Mouse (Mus musculus): ENCODE results near the gene Lpcat1. TPM values are rescaled to one million over a fixed set of nuclear protein-coding genes. Genes with fewer than 3 reads are reported as not detected.

The Lpcat1 gene
- total and polyA plus RNA-seq, 2 experiments from 2014 or later: 86.2 to 225 TPM

DNA sequence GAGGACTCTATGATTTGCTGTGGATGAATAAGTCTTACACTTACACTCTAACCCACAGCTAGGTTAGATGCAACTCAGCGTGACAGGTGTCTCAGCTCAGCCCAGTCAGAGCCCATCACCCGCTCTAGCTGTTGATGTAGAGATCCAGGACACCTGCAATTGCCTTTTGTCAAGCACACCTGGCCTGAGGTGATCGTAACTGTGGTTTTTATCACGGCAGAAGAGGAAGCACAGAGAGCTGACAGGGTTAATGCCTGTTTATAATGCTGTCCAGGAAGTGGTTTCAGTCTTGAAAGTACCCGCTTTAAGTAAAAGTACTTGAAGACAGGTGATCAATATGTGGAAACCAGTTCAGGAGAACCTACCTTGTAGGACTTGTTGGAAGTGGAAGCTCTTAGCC lies 32.3 kb upstream of the Lpcat1 start:
- no peaks in the 10 kb centered on the region for H3K36me3 ChIP-seq (ENCODE audit: insufficient read depth, low read length)
- H3K4me2 ChIP-seq (ENCODE audit: low read depth, low read length, poor library complexity, severe bottlenecking): no peak overlapping the region
- H3K4me1 ChIP-seq (ENCODE audit: insufficient read depth, low read length): no peaks in the 10 kb centered on the region
- H3K27ac ChIP-seq (ENCODE audit: low read depth, low read length): no peak overlapping the region
- DNase-seq (ENCODE audit: low spot score): no peak
- 88% methylated on average over 5 of the region's 5 CpGs for WGBS
- no peaks in the 10 kb centered on the region for H3K27me3 ChIP-seq (ENCODE audit: insufficient read depth, low read length)
- H3K9ac ChIP-seq (replicated peaks; ENCODE audit: low read length, poor library complexity, severe bottlenecking): no peak overlapping the region
- no peak overlapping the region for H3K4me3 ChIP-seq (ENCODE audit: low read depth, low read length)
- no peak for ATAC-seq (ENCODE audit: low FRiP score)
- no peak for TF ChIP-seq CTCF (IDR thresholded peaks at IDR 0.05)
- no peaks in the 10 kb centered on the region for H3K9me3 ChIP-seq (ENCODE audit: low read length)

DNA sequence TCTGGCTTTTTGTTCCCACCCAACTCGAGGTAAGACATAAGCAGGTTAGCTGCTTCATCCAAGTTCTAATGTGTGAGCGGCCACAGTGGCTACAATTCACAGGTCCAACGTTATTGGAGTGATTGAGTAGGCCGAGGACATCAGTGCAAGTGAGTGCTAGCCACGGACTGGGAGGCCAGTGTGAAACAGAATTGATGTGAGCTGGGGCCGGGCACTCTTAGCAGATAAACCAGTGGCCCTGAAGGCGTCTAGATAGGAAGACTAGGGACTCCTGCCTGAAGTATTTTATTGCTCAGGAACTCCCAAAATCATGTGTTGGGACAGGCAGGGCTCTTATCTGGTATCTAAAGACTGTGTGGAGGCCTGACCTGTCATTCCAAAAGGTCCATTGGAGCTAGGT lies 31.3 kb upstream of the Lpcat1 start:
- Histone ChIP-seq H3K4me2 (ENCODE audit: low read depth, low read length, poor library complexity, severe bottlenecking) (no peak overlapping the region), H3K4me1 (ENCODE audit: insufficient read depth, low read length) (no peaks in the 10 kb centered on the region), H3K9ac (replicated peaks; ENCODE audit: low read length, poor library complexity, severe bottlenecking) (no peak overlapping the region), H3K36me3 (ENCODE audit: insufficient read depth, low read length) (no peaks in the 10 kb centered on the region), H3K27me3 (ENCODE audit: insufficient read depth, low read length) (no peaks in the 10 kb centered on the region), H3K27ac (ENCODE audit: low read depth, low read length) (no peak overlapping the region), H3K4me3 (ENCODE audit: low read depth, low read length) (no peak overlapping the region), H3K9me3 (ENCODE audit: low read length) (no peaks in the 10 kb centered on the region)
- no peak for TF ChIP-seq CTCF (IDR thresholded peaks at IDR 0.05)
- DNase-seq (ENCODE audit: low spot score): no peak
- 90% methylated on average over 7 of the region's 7 CpGs for WGBS
- ATAC-seq (ENCODE audit: low FRiP score): no peak

DNA sequence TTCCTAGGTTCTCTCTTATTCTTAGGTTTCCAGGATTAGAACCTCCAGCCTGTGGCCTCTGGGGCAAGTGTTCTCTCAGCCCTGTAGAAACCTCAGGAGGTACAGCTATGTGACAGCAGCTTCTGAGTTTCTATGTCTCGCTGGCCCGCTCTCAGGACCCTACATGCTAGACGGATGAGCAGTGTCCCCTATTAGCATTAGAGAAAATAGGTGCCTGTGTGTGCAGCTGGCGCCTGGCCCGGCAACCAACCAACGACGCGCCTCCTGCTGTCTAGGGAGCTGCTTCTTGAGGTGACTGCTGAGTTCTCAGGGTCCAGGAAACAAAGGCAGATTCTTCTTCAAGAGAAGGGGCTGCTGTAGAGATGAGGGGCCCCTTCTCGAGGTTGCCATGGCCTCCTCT lies 27.9 kb upstream of the Lpcat1 start:
- no peak overlapping the region for H3K27ac ChIP-seq (ENCODE audit: low read depth, low read length)
- H3K4me1 ChIP-seq (ENCODE audit: insufficient read depth, low read length): no peaks in the 10 kb centered on the region
- no peak overlapping the region for H3K9ac ChIP-seq (replicated peaks; ENCODE audit: low read length, poor library complexity, severe bottlenecking)
- no peak overlapping the region for H3K4me2 ChIP-seq (ENCODE audit: low read depth, low read length, poor library complexity, severe bottlenecking)
- no peaks in the 10 kb centered on the region for H3K27me3 ChIP-seq (ENCODE audit: insufficient read depth, low read length)
- no peaks in the 10 kb centered on the region for H3K9me3 ChIP-seq (ENCODE audit: low read length)
- H3K4me3 ChIP-seq (ENCODE audit: low read depth, low read length): no peak overlapping the region
- ATAC-seq (ENCODE audit: low FRiP score) (no peak), DNase-seq (ENCODE audit: low spot score) (peak; percentile 51)
- WGBS: 38% methylated on average over 9 of the region's 9 CpGs
- TF ChIP-seq CTCF (IDR thresholded peaks at IDR 0.05): no peak
- H3K36me3 ChIP-seq (ENCODE audit: insufficient read depth, low read length): no peaks in the 10 kb centered on the region

DNA sequence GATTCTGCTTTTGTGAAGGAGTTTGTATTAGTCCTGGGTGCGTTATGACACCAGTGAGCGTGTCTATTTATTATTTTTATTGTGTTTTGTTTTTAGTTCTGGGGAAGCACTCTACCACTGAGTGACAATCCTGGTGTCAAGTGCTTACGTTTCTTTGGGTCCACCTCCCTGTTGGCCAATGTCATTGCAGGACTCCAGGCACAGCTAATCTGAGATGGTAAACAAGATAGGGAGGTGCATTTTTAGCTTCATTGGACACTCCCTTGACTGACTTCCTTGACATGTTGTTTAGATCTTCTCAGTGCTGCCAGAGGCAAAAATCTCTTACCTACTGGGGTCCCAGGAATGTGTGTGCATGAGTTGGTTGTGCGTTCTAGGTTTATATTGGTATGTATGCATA lies 26.0 kb upstream of the Lpcat1 start:
- WGBS: 89% methylated on average over 4 of the region's 4 CpGs
- DNase-seq (ENCODE audit: low spot score): no peak
- Histone ChIP-seq H3K36me3 (ENCODE audit: insufficient read depth, low read length) (no peaks in the 10 kb centered on the region), H3K4me3 (ENCODE audit: low read depth, low read length) (no peak overlapping the region), H3K27ac (ENCODE audit: low read depth, low read length) (no peak overlapping the region), H3K4me2 (ENCODE audit: low read depth, low read length, poor library complexity, severe bottlenecking) (no peak overlapping the region), H3K9ac (replicated peaks; ENCODE audit: low read length, poor library complexity, severe bottlenecking) (no peak overlapping the region), H3K4me1 (ENCODE audit: insufficient read depth, low read length) (no peaks in the 10 kb centered on the region), H3K27me3 (ENCODE audit: insufficient read depth, low read length) (no peaks in the 10 kb centered on the region), H3K9me3 (ENCODE audit: low read length) (no peaks in the 10 kb centered on the region)
- no peak for ATAC-seq (ENCODE audit: low FRiP score)
- TF ChIP-seq CTCF (IDR thresholded peaks at IDR 0.05): no peak

DNA sequence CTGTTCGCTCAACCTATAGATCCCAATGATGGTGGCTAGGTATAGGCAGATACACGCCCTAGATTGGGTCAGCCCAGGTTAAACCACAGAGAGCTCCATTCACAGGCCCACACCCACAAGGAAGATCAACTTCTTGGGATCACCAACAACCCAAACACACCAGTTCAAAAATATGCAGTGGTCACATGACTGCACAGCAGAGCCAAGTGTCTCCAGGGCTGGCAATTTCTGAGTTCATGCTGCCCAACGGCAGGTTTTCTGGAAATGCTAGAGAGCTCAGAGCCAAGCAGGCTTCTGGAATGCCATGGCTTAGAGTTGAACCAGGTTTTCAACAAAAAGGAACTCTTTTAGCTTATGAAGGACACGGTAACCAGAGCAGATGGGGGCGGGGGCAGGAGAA lies 25.3 kb upstream of the Lpcat1 start:
- no peaks in the 10 kb centered on the region for H3K4me1 ChIP-seq (ENCODE audit: insufficient read depth, low read length)
- no peak for TF ChIP-seq CTCF (IDR thresholded peaks at IDR 0.05)
- no peak overlapping the region for H3K27ac ChIP-seq (ENCODE audit: low read depth, low read length)
- no peak overlapping the region for H3K9ac ChIP-seq (replicated peaks; ENCODE audit: low read length, poor library complexity, severe bottlenecking)
- no peaks in the 10 kb centered on the region for H3K9me3 ChIP-seq (ENCODE audit: low read length)
- no peak for DNase-seq (ENCODE audit: low spot score)
- WGBS: 85% methylated on average over 5 of the region's 5 CpGs
- H3K27me3 ChIP-seq (ENCODE audit: insufficient read depth, low read length): no peaks in the 10 kb centered on the region
- ATAC-seq (ENCODE audit: low FRiP score): no peak
- H3K4me3 ChIP-seq (ENCODE audit: low read depth, low read length): no peak overlapping the region
- no peaks in the 10 kb centered on the region for H3K36me3 ChIP-seq (ENCODE audit: insufficient read depth, low read length)
- no peak overlapping the region for H3K4me2 ChIP-seq (ENCODE audit: low read depth, low read length, poor library complexity, severe bottlenecking)

DNA sequence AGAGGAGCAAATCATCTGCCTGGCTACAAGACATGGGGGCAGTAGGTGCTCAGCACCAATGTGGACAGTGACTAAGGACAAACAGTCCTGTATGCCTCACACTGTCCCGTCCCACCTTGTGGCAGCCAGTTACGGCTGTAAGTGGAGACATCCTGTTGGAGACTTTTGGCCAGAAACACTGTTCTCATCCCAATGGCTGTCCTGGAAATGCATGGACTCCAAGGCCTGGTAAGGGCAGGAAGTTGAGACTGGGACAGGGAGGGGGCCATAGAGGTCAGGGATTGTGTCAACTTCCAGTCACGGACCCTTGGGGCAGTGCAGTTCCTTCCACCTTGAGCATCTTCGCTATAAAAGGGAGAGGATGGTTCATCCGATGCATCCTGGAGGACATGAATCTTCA lies 24.6 kb upstream of the Lpcat1 start:
- Histone ChIP-seq H3K36me3 (ENCODE audit: insufficient read depth, low read length) (no peaks in the 10 kb centered on the region), H3K27ac (ENCODE audit: low read depth, low read length) (no peak overlapping the region), H3K9ac (replicated peaks; ENCODE audit: low read length, poor library complexity, severe bottlenecking) (no peak overlapping the region), H3K27me3 (ENCODE audit: insufficient read depth, low read length) (no peaks in the 10 kb centered on the region), H3K4me3 (ENCODE audit: low read depth, low read length) (no peak overlapping the region), H3K4me1 (ENCODE audit: insufficient read depth, low read length) (no peaks in the 10 kb centered on the region), H3K4me2 (ENCODE audit: low read depth, low read length, poor library complexity, severe bottlenecking) (no peak overlapping the region), H3K9me3 (ENCODE audit: low read length) (no peaks in the 10 kb centered on the region)
- TF ChIP-seq CTCF (IDR thresholded peaks at IDR 0.05): no peak
- no peak for ATAC-seq (ENCODE audit: low FRiP score)
- no peak for DNase-seq (ENCODE audit: low spot score)
- 89% methylated on average over 5 of the region's 5 CpGs for WGBS
